Mouse (Mus musculus): ENCODE results near the gene Coro6. TPM values are rescaled to one million over a fixed set of nuclear protein-coding genes. Genes with fewer than 3 reads are reported as not detected.

The Coro6 gene
- polyA plus RNA-seq, 1 experiment from 2014 or later, result 0.40 TPM

- H3K27me3 ChIP-seq (replicated peaks; ENCODE audit: control insufficient read depth, insufficient read depth, low read length), result peaks cover 10% of the 10 kb centered on the region
- H3K9me3 ChIP-seq (ENCODE audit: control insufficient read depth, low read length), result no peaks in the 10 kb centered on the region
- ATAC-seq (replicated peaks; ENCODE audit: low FRiP score) (no peak), DNase-seq (ENCODE audit: low spot score) (no peak)
- no peak overlapping the region for H3K9ac ChIP-seq (ENCODE audit: low read depth, low read length)
- H3K36me3 ChIP-seq (ENCODE audit: control insufficient read depth, insufficient read depth, low read length), result peaks cover 4% of the 10 kb centered on the region; the same call in 1 of the 2 replicates
- H3K27ac ChIP-seq (ENCODE audit: low read depth, low read length), result no peak overlapping the region
- no peaks in the 10 kb centered on the region for H3K4me1 ChIP-seq (replicated peaks; ENCODE audit: control insufficient read depth, insufficient read depth, low read length)
- WGBS, result 73% methylated on average over 6 of the region's 6 CpGs
- H3K4me2 ChIP-seq, result no peak overlapping the region
- H3K4me3 ChIP-seq (ENCODE audit: low read depth, low read length), result no peak overlapping the region
Measured at GRCm38 (mm10) chr11:77456866-77457265, 5.3 kb upstream of the Coro6 start.

- Histone ChIP-seq H3K4me3 (ENCODE audit: low read depth, low read length) (peak overlapping the region; percentile 59), H3K27ac (ENCODE audit: low read depth, low read length) (no peak overlapping the region), H3K4me2 (peak overlapping the region; percentile 92), H3K9me3 (ENCODE audit: control insufficient read depth, low read length) (no peaks in the 10 kb centered on the region), H3K4me1 (replicated peaks; ENCODE audit: control insufficient read depth, insufficient read depth, low read length) (peaks cover 7% of the 10 kb centered on the region), H3K27me3 (replicated peaks; ENCODE audit: control insufficient read depth, insufficient read depth, low read length) (peaks cover 60% of the 10 kb centered on the region), H3K9ac (ENCODE audit: low read depth, low read length) (peak overlapping the region; percentile 17), H3K36me3 (ENCODE audit: control insufficient read depth, insufficient read depth, low read length) (no peaks in the 10 kb centered on the region)
- 4% methylated on average over 6 of the region's 6 CpGs for WGBS
- ATAC-seq (replicated peaks; ENCODE audit: low FRiP score) (no peak), DNase-seq (ENCODE audit: low spot score) (no peak)
Measured at GRCm38 (mm10) chr11:77461856-77462255, 355 bp upstream of the Coro6 start.

- WGBS, result 52% methylated on average over 8 of the region's 8 CpGs
- H3K27ac ChIP-seq (ENCODE audit: low read depth, low read length), result no peak overlapping the region
- peaks cover 18% of the 10 kb centered on the region for H3K4me1 ChIP-seq (replicated peaks; ENCODE audit: control insufficient read depth, insufficient read depth, low read length)
- DNase-seq (ENCODE audit: low spot score) (no peak), ATAC-seq (replicated peaks; ENCODE audit: low FRiP score) (no peak)
- H3K36me3 ChIP-seq (ENCODE audit: control insufficient read depth, insufficient read depth, low read length), result no peaks in the 10 kb centered on the region
- peak overlapping the region; percentile 92 for H3K4me2 ChIP-seq
- peaks cover 72% of the 10 kb centered on the region for H3K27me3 ChIP-seq (replicated peaks; ENCODE audit: control insufficient read depth, insufficient read depth, low read length)
- peak overlapping the region; percentile 59 for H3K4me3 ChIP-seq (ENCODE audit: low read depth, low read length)
- H3K9ac ChIP-seq (ENCODE audit: low read depth, low read length), result no peak overlapping the region
- no peaks in the 10 kb centered on the region for H3K9me3 ChIP-seq (ENCODE audit: control insufficient read depth, low read length)
Measured at GRCm38 (mm10) chr11:77463101-77463445, 862 bp downstream of the Coro6 start.

- H3K36me3 ChIP-seq (ENCODE audit: control insufficient read depth, insufficient read depth, low read length), result no peaks in the 10 kb centered on the region
- peaks cover 18% of the 10 kb centered on the region for H3K4me1 ChIP-seq (replicated peaks; ENCODE audit: control insufficient read depth, insufficient read depth, low read length)
- H3K9ac ChIP-seq (ENCODE audit: low read depth, low read length), result no peak overlapping the region
- no peak overlapping the region for H3K4me3 ChIP-seq (ENCODE audit: low read depth, low read length)
- H3K27ac ChIP-seq (ENCODE audit: low read depth, low read length), result no peak overlapping the region
- ATAC-seq (replicated peaks; ENCODE audit: low FRiP score) (no peak), DNase-seq (ENCODE audit: low spot score) (no peak)
- H3K4me2 ChIP-seq, result no peak overlapping the region
- H3K9me3 ChIP-seq (ENCODE audit: control insufficient read depth, low read length), result no peaks in the 10 kb centered on the region
- H3K27me3 ChIP-seq (replicated peaks; ENCODE audit: control insufficient read depth, insufficient read depth, low read length), result peaks cover 75% of the 10 kb centered on the region
- WGBS, result 67% methylated on average over 10 of the region's 10 CpGs
Measured at GRCm38 (mm10) chr11:77463786-77464185, 1.6 kb downstream of the Coro6 start.

DNA sequence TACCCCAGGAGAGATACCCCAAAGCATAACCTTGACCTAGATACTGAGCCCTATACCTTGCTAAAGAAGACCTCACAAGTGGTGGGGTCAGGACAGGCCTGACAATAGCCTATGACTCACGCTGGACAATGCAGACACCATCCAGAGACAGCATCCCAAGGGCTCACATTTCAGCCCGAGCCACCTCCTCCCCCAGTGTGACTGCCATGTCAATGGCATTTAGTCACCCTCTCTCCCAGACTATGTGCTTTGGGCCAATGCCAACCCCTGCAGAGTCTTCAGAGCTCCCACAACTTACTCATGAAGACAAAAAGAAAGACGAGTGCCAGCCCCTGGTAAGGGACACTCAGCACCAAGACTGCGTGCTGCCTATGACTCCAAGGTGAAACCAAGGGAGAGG lies 2.5 kb downstream of the Coro6 start:
- no peaks in the 10 kb centered on the region for H3K9me3 ChIP-seq (ENCODE audit: control insufficient read depth, low read length)
- H3K4me2 ChIP-seq, result no peak overlapping the region
- no peak overlapping the region; the same call in 1 of the 2 replicates for H3K9ac ChIP-seq (ENCODE audit: low read depth, low read length)
- H3K4me3 ChIP-seq (ENCODE audit: low read depth, low read length), result no peak overlapping the region
- peaks cover 75% of the 10 kb centered on the region for H3K27me3 ChIP-seq (replicated peaks; ENCODE audit: control insufficient read depth, insufficient read depth, low read length)
- 62% methylated on average over 4 of the region's 4 CpGs for WGBS
- H3K4me1 ChIP-seq (replicated peaks; ENCODE audit: control insufficient read depth, insufficient read depth, low read length), result peaks cover 18% of the 10 kb centered on the region
- ATAC-seq (replicated peaks; ENCODE audit: low FRiP score) (no peak), DNase-seq (ENCODE audit: low spot score) (no peak)
- no peak overlapping the region for H3K27ac ChIP-seq (ENCODE audit: low read depth, low read length)
- H3K36me3 ChIP-seq (ENCODE audit: control insufficient read depth, insufficient read depth, low read length), result no peaks in the 10 kb centered on the region

DNA sequence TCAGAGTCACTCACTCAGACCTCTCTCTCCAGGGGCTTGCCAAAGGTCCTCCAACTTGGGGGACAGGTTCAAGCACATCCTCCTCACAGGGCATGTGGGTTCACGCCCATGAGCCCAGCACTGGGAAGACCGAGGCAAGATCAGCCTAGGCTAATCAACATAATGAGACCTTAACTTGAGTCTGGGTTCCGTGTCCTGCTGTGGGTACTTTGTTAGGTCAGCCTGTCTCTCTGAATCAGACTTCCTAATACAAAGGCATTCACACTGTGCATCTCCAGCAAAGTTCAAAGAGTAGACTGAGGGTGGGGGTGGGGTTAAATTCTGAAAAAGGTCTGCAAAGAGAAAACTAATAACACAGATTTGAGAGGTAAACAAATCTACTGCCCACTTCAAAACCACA lies 2.9 kb downstream of the Coro6 start:
- Histone ChIP-seq H3K4me2 (no peak overlapping the region), H3K27ac (ENCODE audit: low read depth, low read length) (no peak overlapping the region), H3K9me3 (ENCODE audit: control insufficient read depth, low read length) (no peaks in the 10 kb centered on the region), H3K4me1 (replicated peaks; ENCODE audit: control insufficient read depth, insufficient read depth, low read length) (peaks cover 18% of the 10 kb centered on the region), H3K27me3 (replicated peaks; ENCODE audit: control insufficient read depth, insufficient read depth, low read length) (peaks cover 75% of the 10 kb centered on the region), H3K4me3 (ENCODE audit: low read depth, low read length) (no peak overlapping the region), H3K9ac (ENCODE audit: low read depth, low read length) (no peak overlapping the region), H3K36me3 (ENCODE audit: control insufficient read depth, insufficient read depth, low read length) (no peaks in the 10 kb centered on the region)
- no peak for DNase-seq (ENCODE audit: low spot score)
- no peak for ATAC-seq (replicated peaks; ENCODE audit: low FRiP score)
- WGBS, result 62% methylated on average over 3 of the region's 3 CpGs

GRCm38 (mm10) chr11:77466544-77466943 lies 4.3 kb downstream of the Coro6 start:
- peaks cover 18% of the 10 kb centered on the region for H3K4me1 ChIP-seq (replicated peaks; ENCODE audit: control insufficient read depth, insufficient read depth, low read length)
- DNase-seq (ENCODE audit: low spot score) (no peak), ATAC-seq (replicated peaks; ENCODE audit: low FRiP score) (no peak)
- no peak overlapping the region for H3K9ac ChIP-seq (ENCODE audit: low read depth, low read length)
- H3K9me3 ChIP-seq (ENCODE audit: control insufficient read depth, low read length), result no peaks in the 10 kb centered on the region
- H3K4me3 ChIP-seq (ENCODE audit: low read depth, low read length), result no peak overlapping the region; the same call in 1 of the 2 replicates
- H3K4me2 ChIP-seq, result peak overlapping the region; percentile 58
- no peak overlapping the region for H3K27ac ChIP-seq (ENCODE audit: low read depth, low read length)
- H3K27me3 ChIP-seq (replicated peaks; ENCODE audit: control insufficient read depth, insufficient read depth, low read length), result peaks cover 68% of the 10 kb centered on the region
- H3K36me3 ChIP-seq (ENCODE audit: control insufficient read depth, insufficient read depth, low read length), result peaks cover 4% of the 10 kb centered on the region; the same call in 1 of the 2 replicates
- WGBS, result 38% methylated on average over 9 of the region's 9 CpGs

DNA sequence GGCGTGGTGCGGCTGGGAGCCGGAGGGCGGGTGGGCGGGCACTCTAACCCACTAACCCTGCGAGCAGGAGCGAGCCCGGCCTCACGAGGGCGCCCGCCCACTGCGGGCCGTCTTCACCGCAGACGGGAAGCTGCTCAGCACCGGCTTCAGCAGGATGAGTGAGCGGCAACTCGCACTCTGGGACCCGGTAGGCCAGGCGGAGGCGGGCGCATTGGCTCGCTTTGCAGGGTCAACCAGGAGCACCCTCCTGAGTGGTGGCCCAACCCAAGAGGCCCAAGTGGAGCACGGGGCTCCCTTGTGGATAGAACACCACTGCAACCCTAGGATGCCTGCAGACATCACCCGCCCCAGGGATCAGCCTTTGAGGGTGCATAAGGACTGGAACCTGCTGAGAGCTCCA lies 4.9 kb downstream of the Coro6 start:
- 2% methylated on average over 25 of the region's 25 CpGs for WGBS
- Histone ChIP-seq H3K9me3 (ENCODE audit: control insufficient read depth, low read length) (no peaks in the 10 kb centered on the region), H3K4me2 (peak overlapping the region; percentile 58), H3K4me3 (ENCODE audit: low read depth, low read length) (peak overlapping the region; percentile 24), H3K9ac (ENCODE audit: low read depth, low read length) (no peak overlapping the region), H3K27me3 (replicated peaks; ENCODE audit: control insufficient read depth, insufficient read depth, low read length) (peaks cover 62% of the 10 kb centered on the region), H3K27ac (ENCODE audit: low read depth, low read length) (no peak overlapping the region), H3K36me3 (ENCODE audit: control insufficient read depth, insufficient read depth, low read length) (peaks cover 6% of the 10 kb centered on the region; the same call in 1 of the 2 replicates), H3K4me1 (replicated peaks; ENCODE audit: control insufficient read depth, insufficient read depth, low read length) (peaks cover 18% of the 10 kb centered on the region)
- ATAC-seq (replicated peaks; ENCODE audit: low FRiP score) (peak; percentile 63), DNase-seq (ENCODE audit: low spot score) (peak; percentile 75)

GRCm38 (mm10) chr11:77467784-77468183 lies 5.6 kb downstream of the Coro6 start:
- H3K36me3 ChIP-seq (ENCODE audit: control insufficient read depth, insufficient read depth, low read length), result peaks cover 9% of the 10 kb centered on the region; the same call in 1 of the 2 replicates
- DNase-seq (ENCODE audit: low spot score), result peak; percentile 71
- no peaks in the 10 kb centered on the region for H3K9me3 ChIP-seq (ENCODE audit: control insufficient read depth, low read length)
- no peak overlapping the region for H3K9ac ChIP-seq (ENCODE audit: low read depth, low read length)
- WGBS, result 14% methylated on average over 20 of the region's 20 CpGs
- H3K27me3 ChIP-seq (replicated peaks; ENCODE audit: control insufficient read depth, insufficient read depth, low read length), result peaks cover 55% of the 10 kb centered on the region
- H3K4me3 ChIP-seq (ENCODE audit: low read depth, low read length), result no peak overlapping the region
- H3K27ac ChIP-seq (ENCODE audit: low read depth, low read length), result no peak overlapping the region
- H3K4me1 ChIP-seq (replicated peaks; ENCODE audit: control insufficient read depth, insufficient read depth, low read length), result peaks cover 15% of the 10 kb centered on the region
- peak; percentile 27; the same call in 1 of the 2 replicates for ATAC-seq (replicated peaks; ENCODE audit: low FRiP score)
- peak overlapping the region; percentile 58 for H3K4me2 ChIP-seq

All from liver, embryonic 11.5 days (tissue).